Mouse (Mus musculus): ENCODE data around the gene Lzts2. TPM values are rescaled to one million over a fixed set of nuclear protein-coding genes. Genes with fewer than 3 reads are reported as not detected.

The Lzts2 gene
- polyA plus RNA-seq, 1 experiment from 2014 or later: 44.1 TPM

DNA sequence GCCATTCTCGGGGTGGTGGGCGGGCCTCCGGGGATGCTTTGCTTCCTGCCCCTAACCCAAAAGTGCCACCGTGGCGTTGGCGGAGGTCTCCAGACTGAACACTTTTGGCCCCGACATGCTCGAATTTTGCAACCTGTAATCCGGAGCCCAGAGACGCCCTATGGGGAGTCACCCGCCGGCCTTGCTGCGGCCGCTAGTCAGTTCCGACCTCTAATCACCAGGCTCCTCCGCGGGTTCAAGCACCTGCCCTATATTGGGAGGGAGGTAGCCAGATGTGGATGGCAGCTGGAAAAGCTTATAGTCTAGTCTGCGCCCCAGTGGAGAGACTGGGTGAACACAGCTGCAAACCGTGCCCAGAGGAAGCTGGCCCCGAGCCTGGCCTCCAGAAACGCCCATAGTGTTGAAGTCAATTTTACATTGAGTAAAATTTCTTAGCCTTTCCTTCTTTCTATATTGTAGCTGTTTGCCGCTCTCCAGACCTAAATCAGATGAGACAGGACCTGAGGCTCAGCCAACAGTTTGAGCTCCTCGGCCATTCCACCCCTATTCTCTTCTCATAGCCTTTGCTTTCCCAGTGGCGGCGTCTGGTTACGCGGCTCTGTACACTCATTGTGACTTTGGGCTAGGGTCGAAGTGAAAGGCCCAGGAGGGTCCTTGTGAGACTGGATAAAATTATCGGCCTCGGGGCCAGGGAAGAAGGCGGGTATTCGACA, 61.3 kb downstream of the Lzts2 start:
- WGBS: under 1% methylated on average over 32 of the region's 32 CpGs
- Histone ChIP-seq H3K4me3 (ENCODE audit: low read depth, low read length) (peak overlapping the region; percentile 54), H3K9ac (ENCODE audit: low read length) (0 out of 2 replicates have a peak overlapping the region, but pooled peaks have one; percentile 17), H3K36me3 (ENCODE audit: control insufficient read depth, insufficient read depth, low read length) (no peaks in the 10 kb centered on the region), H3K27me3 (ENCODE audit: control insufficient read depth, insufficient read depth, low read length) (peaks cover 52% of the 10 kb centered on the region), H3K27ac (ENCODE audit: low read depth, low read length) (no peak overlapping the region), H3K4me1 (ENCODE audit: control insufficient read depth, insufficient read depth, low read length) (peaks cover 26% of the 10 kb centered on the region), H3K9me3 (ENCODE audit: control insufficient read depth, low read length) (no peaks in the 10 kb centered on the region), H3K4me2 (peak overlapping the region; percentile 70)
- ATAC-seq (ENCODE audit: low FRiP score): peak; percentile 56
- DNase-seq (ENCODE audit: low spot score, missing footprints): peak; percentile 93

DNA sequence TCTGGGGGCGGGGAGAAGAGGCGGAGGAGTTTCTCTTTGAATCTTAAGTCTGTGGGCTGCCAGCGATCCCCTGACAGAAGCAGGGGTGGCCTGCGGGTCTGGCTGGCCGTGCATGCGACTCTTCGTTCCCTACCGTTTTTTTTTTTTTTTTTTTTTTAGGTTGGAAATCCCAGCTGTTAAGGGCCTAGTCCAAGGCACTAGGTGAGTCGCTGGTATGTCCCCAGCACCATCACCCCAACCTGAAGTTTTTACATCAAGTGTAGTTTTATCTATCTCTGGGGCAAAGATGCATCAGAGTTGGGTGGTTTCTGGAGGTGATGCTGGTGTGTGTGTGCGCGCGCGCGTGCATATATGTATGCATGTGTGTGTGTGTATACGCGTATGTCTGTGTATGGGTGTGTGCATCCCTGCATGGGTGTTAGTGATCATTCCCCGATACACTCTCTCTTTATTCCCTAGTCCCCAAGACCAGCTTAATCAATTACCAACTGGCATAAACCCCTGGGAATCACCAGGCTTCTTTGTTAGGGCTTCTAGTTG, 61.9 kb downstream of the Lzts2 start:
- ATAC-seq (ENCODE audit: low FRiP score): no peak
- H3K9me3 ChIP-seq (ENCODE audit: control insufficient read depth, low read length): no peaks in the 10 kb centered on the region
- H3K9ac ChIP-seq (ENCODE audit: low read length): no peak overlapping the region
- peaks cover 58% of the 10 kb centered on the region for H3K27me3 ChIP-seq (ENCODE audit: control insufficient read depth, insufficient read depth, low read length)
- WGBS: 7% methylated on average over 17 of the region's 17 CpGs
- no peaks in the 10 kb centered on the region for H3K36me3 ChIP-seq (ENCODE audit: control insufficient read depth, insufficient read depth, low read length)
- peak overlapping the region; percentile 70 for H3K4me2 ChIP-seq
- no peak overlapping the region for H3K4me3 ChIP-seq (ENCODE audit: low read depth, low read length)
- H3K4me1 ChIP-seq (ENCODE audit: control insufficient read depth, insufficient read depth, low read length): peaks cover 31% of the 10 kb centered on the region
- DNase-seq (ENCODE audit: low spot score, missing footprints): no peak
- H3K27ac ChIP-seq (ENCODE audit: low read depth, low read length): no peak overlapping the region

Other genes starting within 250 kb of the Lzts2 start
- 38.7 and 44.3 TPM in 2 replicates for gene Slf2, start 83.3 kb upstream of the Lzts2 start, polyA plus RNA-seq (2014; fragmentation: Nextera tagmentation; extraction: Ambion mirVana)
- 4.4 and 4.7 TPM in 2 replicates for gene Sema4g, start 25.3 kb upstream of the Lzts2 start, polyA plus RNA-seq (2014; fragmentation: Nextera tagmentation; extraction: Ambion mirVana)
- 13.8 and 14.2 TPM in 2 replicates for gene Twnk, start 8.8 kb upstream of the Lzts2 start, polyA plus RNA-seq (2014; fragmentation: Nextera tagmentation; extraction: Ambion mirVana)
- 67.3 and 69.6 TPM in 2 replicates for gene Mrpl43, start 8.0 kb upstream of the Lzts2 start, polyA plus RNA-seq (2014; fragmentation: Nextera tagmentation; extraction: Ambion mirVana)
- 0.17 and 0.19 TPM in 2 replicates for gene Pdzd7, start 31.3 kb downstream of the Lzts2 start, polyA plus RNA-seq (2014; fragmentation: Nextera tagmentation; extraction: Ambion mirVana)
- gene Sfxn3, start 33.1 kb downstream of the Lzts2 start, polyA plus RNA-seq (2014; fragmentation: Nextera tagmentation; extraction: Ambion mirVana): 17.7 and 20.4 TPM in 2 replicates
- 0.38 and 0.39 TPM in 2 replicates for gene Kazald1, start 60.8 kb downstream of the Lzts2 start, polyA plus RNA-seq (2014; fragmentation: Nextera tagmentation; extraction: Ambion mirVana)
- gene Tlx1, start 136.3 kb downstream of the Lzts2 start, polyA plus RNA-seq (2014; fragmentation: Nextera tagmentation; extraction: Ambion mirVana): 0.27 and 0.32 TPM in 2 replicates
- not detected in 2 replicates for gene Lbx1, start 221.4 kb downstream of the Lzts2 start, polyA plus RNA-seq (2014; fragmentation: Nextera tagmentation; extraction: Ambion mirVana)

Data from midbrain, embryonic 11.5 days (tissue).